Mouse (Mus musculus) left cerebral cortex, adult 11 months (tissue): ENCODE measurements at regions not wholly inside any gene's neighbourhood (a gene's known extent, or its start where the extent isn't known, plus 50 kb on each side); places are given as distances from the start of the nearest gene placed in this dataset.
A peak's percentile ranks its signal among the peaks of the same experiment; 100 is the strongest.

Experiments
- DNase-seq: peaks from one replicate; pipeline ENCODE4 v3.0.0; 2022; ENCODE audit warnings: low spot score

DNA sequence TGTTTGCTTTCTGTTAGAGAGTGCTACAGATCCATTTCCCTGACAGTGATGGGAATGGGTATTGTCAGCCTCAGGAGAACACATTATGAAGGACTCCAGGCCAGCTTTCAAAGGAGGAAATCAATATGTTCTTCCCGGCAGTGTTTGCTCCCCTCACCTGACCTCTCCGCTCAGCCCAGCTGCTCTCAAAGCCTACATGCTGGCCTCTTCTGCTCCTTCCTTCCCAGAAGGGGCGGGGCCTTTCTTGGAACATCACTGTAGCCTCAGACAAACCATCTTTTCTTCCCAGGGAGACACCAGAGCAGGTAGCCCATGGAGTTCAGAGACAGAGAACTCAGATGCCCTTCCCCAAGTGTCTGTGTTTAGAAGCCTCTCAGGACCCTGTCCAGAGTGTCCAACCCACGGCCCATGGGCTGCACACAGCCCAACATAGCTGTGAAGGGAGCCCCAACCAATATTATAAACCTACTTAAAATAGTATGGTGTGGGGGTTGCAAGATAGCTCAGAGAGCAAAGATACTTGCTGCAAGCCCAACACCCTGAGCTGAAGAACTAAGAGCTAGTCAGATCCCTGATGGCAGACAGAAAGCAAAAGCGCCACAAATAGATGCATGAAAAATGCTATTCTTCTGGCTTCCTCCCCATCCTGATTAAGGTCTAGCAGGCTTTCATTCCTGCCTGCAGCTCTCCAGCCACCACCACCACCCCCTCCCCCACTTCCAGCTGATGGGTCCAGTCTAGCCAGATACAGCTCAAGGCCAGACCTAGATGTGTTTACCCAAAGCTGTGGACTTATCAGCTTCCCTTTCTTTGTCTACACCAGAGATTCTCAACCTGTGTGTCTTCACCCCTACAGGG, 141.8 kb upstream of the Hs6st1 start:
- DNase-seq, result no peak

DNA sequence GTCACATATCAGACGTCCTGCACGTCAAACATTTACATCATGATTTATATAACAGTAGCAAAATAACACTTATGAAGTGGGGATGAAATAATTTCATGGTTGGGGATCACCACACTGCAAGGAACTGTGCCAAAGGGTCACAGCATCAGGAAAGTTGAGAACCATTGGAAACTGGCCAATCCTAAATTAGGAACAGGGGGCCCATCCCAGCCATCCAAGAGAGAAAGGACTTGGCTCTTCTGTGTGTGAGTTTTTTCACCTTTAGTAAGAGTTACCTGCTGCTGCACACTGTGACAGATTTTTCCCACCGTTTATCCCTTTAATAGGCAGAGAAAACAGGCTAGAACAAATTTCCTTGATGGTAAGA, 141.2 kb upstream of the Hs6st1 start:
- no peak for DNase-seq

- no peak for DNase-seq
These were observed 137.8 kb upstream of the Hs6st1 start for GRCm38 (mm10) chr1:35930351-35930750.

GRCm38 (mm10) chr1:35931056-35931455, 137.1 kb upstream of the Hs6st1 start:
- no peak for DNase-seq

- DNase-seq, result no peak
These were observed 134.7 kb upstream of the Hs6st1 start for GRCm38 (mm10) chr1:35933511-35933910.

DNA sequence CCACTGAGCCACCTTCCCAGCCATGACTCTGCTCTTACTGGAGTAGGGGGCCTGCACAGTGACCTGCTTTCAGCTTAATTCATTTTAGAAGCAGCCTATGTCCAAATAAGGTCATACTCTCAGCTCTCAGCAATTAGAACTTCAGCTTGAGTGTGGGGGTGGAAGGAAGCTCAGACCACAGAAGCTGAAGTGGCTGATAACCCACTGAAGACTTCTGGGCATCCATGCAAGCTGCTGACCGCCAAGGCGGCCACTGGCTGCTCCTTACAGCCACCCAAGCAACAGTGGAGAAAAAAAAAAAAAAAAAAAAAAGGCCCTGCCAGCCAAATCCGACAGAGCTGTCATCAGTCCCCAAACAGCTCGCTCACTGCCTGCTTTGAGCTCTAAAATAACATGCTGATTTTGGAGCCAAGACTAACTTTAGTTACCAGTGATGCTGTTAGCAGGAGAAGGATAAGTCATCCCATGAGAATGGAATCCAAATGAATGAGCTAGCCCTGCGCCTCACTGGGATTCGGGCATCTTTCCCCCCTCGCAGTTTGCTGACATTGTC, 133.0 kb upstream of the Hs6st1 start:
- DNase-seq, result peak; percentile 15

DNA sequence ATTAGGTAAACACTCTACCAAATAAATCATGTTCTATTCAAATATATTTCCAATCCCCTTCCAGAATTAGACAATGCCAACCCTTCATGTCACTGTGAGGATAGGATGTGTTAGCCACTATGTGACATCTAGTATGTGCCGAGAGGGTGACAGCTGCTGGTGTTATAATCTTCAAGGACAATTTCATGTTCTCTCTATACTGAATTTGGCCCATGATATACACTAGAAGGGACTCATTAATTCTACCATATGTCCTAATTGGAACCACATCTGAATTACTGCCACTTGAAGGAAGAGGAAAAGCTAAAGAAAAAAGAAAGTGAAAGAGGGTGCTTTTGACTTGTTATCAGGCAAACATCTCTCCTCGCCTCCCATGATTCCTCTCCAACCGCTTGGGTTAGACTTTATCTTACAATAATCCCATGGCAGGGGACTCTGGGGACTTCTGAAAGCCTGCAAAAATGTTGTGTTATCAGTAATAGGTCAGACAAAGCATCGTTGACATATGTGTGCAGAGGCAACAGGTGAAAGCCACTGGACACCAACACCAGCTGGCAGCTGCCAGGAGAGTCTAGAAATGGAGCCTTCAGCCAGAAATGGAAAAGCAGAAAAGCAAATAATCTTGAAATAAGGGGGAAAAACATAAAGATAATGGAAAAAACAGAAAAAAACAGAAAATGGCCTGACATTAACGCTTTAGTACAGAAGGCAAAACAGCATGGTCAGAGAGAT, 131.7 kb upstream of the Hs6st1 start:
- no peak for DNase-seq

DNA sequence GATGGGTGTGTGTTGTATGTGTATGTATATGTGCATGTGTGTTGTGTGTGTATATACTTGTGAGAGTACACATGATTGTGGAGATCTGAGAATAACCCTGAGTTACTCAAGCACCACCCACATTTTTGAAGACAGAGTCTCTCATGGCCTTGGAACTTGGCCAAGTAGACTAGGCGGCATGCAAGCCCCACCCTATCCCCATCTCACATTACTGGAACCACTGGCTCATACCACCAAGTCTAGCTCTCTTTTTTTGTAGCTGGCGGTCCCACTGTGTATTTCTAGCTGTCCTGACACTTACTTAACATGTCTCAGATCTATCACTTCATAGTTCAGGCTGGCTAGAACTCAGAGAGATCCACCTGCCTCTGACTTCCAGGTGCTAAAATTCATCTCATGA, 128.0 kb upstream of the Hs6st1 start:
- DNase-seq, result no peak

- DNase-seq, result no peak
These were observed 126.5 kb upstream of the Hs6st1 start for GRCm38 (mm10) chr1:35941642-35942077.

DNA sequence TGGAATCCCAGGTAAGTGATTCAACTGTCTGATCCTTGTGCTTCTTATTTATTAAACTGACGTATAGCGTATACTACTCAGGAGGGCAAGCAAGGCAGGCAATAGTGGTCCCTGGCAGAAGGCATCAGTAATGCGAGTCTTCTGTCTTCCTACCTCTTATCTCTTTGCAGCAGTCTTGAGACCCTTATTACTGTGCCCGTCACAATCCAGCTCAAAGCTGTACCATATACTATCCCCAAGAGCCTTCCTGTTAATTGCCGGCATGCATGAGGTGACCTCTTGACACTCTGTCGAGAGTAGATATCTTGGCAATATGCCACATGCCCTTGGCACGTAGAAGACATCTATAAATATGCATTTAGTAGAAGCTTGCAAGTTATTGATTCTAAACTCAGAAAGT, 126.0 kb upstream of the Hs6st1 start:
- DNase-seq, result no peak

GRCm38 (mm10) chr1:35943800-35944199, 124.4 kb upstream of the Hs6st1 start:
- no peak for DNase-seq

DNA sequence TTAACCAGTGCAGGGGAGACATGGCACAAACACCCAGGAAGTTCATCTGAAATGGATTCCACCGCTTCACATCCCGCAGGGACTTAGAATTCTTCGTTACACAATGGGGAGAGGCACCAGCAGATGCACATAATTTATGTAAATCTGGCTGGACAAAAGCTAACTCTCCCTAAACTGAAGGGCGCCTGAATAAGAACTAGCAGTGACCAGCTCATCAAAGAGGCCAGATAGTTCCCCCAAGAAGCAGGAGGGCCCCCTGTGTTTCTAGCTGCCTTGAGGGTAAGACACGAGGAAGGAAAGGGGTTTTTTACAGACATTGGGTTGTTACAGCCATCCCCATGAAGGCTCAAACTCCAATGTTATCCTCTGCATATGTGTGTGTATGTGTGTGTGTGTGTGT, 123.8 kb upstream of the Hs6st1 start:
- DNase-seq, result no peak

DNA sequence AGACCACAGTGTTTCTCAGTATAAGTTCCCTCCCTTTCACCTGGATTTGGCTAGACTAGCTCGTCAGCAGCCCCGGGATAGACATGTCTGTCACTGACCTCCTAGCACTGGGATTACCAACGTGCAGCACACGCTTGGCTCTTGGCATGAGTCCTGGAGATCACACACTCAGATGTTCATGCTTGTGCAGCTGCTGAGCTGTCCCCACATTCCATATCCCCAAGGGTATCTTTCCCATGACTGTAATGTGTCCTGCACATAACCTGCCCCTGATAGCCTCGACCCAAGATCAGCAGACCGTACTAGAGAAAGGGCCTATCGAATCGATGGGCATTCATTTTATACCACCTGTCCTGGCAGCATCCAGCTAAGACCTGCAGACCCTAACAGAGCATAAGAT, 123.4 kb upstream of the Hs6st1 start:
- no peak for DNase-seq

DNA sequence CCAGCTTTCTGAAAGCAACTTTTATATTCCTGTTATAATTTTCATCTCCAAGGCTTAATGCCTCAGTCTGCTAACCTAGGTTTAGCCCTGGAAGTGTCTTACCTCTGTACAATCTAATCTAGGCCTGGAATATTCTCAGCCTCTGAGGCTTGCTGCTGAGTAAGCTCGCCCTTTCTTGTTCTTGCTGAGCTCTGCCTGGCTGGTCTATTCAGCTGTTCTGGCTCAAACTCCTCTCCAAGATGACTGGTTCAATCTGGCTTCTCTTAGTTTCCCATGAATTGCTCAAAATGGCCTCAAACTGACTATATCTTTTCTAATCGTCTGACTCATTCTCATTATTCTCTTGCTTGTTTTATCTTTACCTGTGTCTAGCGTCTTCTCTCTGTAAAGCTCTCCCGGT, 122.6 kb upstream of the Hs6st1 start:
- DNase-seq, result no peak

DNA sequence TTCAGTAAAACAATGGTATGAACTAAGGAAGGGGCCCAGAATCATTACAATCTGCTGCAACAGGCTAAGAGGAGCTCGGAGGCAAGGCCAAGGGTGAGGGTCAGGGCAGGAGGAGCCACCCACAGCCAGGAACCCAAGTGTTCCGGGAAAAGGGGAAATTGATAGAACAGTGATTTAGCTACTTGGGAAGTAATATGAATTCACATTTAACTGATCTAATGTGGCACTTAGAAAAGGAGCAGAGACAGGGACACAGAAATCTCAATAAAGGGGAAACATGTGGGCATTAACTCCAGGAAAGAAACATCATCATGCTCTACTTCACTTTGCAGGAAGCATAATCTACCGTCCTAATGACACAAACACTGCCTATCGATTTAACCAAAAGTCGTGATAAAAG, 120.1 kb upstream of the Hs6st1 start:
- no peak for DNase-seq

GRCm38 (mm10) chr1:35951082-35951481, 117.1 kb upstream of the Hs6st1 start:
- DNase-seq, result peak; percentile 9

DNA sequence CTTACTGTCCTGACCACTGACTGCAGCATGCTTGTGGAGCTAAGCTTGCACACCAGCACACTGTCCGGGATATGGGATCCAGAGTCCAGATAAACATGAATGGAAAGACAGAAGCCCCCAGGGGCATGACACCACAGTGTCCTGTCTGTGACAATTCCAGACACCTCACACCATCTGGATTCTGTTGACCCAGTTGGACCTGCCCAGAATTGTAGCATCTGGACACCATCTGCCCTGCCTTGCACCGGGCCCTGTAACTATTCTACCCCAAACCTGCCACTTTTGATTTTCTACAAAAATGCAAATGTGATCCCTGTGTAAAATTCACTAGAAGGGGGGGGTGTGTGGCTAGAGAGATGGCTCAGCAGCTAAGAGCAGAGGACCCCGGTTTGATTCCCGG, 114.5 kb upstream of the Hs6st1 start:
- no peak for DNase-seq

DNA sequence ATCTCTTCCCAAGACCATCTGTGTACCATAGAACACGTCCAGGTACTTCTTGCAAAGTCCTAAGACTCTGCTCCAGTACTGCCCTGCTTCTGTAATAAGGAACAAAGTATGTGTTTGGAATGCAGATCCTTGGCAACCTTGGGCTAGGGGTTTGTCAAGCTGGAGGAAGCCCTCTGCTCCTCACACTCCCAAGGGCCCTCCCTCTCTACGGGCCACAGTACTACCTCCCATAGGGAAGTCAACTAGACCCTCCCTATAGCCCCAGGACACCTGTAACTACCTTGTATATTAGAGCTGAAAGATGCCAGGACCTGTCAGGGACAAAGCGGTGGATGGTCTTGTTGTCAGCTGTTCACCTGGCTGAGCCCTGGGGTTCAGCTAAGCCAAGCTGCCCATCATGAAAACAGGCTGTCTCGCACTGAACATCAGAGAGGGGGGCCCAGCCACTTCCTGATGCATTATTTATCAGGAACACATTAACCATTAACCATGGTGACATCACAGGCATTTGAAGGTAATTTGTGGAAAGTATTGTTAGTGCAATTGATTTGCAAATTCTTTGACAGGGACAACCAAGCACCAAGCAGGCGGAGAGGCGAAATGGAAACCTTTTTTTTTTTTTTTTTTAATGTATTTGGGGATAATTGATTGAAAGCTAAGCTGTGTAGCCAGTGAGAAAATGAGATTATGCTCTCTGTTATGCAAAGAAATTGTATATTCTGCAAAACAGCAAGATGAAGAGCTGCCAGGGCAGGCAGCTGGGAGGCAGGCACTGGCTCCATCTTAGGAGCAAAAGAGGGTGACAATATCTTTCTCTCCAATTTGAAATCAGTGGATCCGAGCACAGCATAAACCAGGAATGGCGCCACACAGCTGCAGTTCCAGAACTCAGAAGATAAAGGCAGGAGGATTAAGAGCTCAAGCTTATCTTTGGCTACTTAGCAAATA, 110.5 kb upstream of the Hs6st1 start:
- no peak for DNase-seq

DNA sequence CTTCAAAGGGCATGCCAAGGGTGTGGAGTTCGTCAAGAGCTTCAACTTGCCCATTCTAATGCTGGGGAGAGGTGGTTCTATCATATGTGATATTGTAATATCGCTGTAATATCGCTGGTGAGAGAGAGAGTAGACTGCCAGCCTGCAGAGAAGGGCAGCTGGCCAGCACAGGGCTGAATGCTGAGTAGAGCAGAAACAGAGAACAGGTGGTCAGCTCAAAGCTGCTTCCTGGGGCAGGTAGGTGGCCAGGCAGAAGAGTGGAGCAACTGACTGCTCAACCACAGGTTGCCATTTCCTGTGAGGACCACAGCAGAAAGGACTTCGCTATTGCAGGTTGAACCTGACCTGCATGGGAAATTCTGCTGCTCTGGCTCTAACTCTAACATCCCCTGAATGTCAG, 108.5 kb upstream of the Hs6st1 start:
- DNase-seq, result no peak

GRCm38 (mm10) chr1:35960844-35961243, 107.4 kb upstream of the Hs6st1 start:
- DNase-seq, result no peak

- DNase-seq, result no peak
These were observed 106.3 kb upstream of the Hs6st1 start for GRCm38 (mm10) chr1:35961923-35962322.

DNA sequence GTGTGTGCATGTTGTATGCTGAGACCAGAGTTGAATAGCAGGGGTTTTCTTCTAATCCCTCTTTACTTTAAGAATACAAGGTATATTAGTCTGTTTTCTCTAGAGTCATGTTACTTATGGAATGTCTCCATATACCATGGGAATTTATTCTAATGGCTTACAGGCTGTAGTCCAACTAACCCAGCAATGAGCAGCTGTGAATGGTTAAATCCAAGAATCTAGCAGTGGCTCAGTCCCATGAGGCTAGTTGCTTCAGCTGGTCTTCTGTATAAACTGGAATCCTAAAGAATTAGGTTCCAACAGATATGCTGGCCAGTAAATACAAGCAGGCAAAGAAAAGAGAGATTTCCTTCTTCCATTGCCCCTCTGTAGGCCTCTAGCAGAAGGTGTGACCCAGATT, 99.7 kb upstream of the Hs6st1 start:
- no peak for DNase-seq
